Mouse (Mus musculus): ENCODE data around the gene Hnrnpc.

DNA sequence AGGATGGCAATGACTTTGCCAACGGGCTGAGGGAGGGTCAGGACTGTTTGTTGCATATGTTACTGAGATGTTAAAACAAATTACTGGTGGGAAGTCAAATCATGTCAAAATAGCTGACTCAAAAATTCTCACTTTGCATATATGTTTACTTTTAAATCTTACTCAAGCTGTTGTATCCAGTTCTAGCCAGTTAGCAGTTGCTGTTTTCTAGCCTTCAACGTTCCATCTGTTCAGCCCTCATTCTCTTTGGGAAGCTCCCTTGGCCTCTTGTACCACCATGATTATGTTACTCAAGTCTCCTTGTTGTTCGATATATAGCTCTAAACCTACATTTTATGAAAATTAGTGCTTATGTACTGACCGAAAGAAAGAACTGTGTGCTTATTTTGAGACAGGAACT lies 77.5 kb downstream of the Hnrnpc start:
- TF ChIP-seq CTCF (IDR thresholded peaks at IDR 0.05), result no peak
- TF ChIP-seq EP300 (IDR thresholded peaks at IDR 0.05), result no peak

Data from lung, postnatal 0 days (tissue).